Mouse (Mus musculus) ES-E14 (cell line): Measurements from ENCODE around the gene Nup93. TPM values are rescaled to one million over a fixed set of nuclear protein-coding genes. Genes with fewer than 3 reads are reported as not detected.

ENCODE experiments used
- DNase-seq: peaks from one replicate; pipeline ENCODE4 v3.0.0-alpha.2; 2013; ENCODE audit warnings: low read depth, low spot score
- H3K27ac ChIP-seq: 2 replicates; pipeline ENCODE4 v1.5.1; 2012; ENCODE audit warnings: low read depth, mild to moderate bottlenecking, low read length, moderate library complexity, mixed read lengths; ENCODE audit not compliant: poor library complexity, insufficient read depth, severe bottlenecking
- H3K36me3 ChIP-seq: 2 replicates; pipeline ENCODE4 v1.6.1; 2012; ENCODE audit warnings: mild to moderate bottlenecking, low read length, moderate library complexity, mixed read lengths; ENCODE audit not compliant: control insufficient read depth, poor library complexity, insufficient read depth, severe bottlenecking
- H3K4me1 ChIP-seq, 2 experiments: fragments of 150-350 bp in 1 of 2; sonication (generic) in 1 of 2; 2 replicates each; pipeline ENCODE4 v1.6.1; 2012; ENCODE audit warnings: low read length in 2 of 2, mild to moderate bottlenecking in 1 of 2, mixed read lengths in 1 of 2; ENCODE audit not compliant: control insufficient read depth in 2 of 2, insufficient read depth in 2 of 2, poor library complexity in 1 of 2
- H3K4me3 ChIP-seq, 2 experiments: fragments of 150-350 bp in 1 of 2; sonication (generic) in 1 of 2; 2 replicates each; pipeline ENCODE4 v1.5.1; 2012; ENCODE audit warnings: low read length in 2 of 2, low read depth in 1 of 2, mild to moderate bottlenecking in 1 of 2, mixed read lengths in 1 of 2; ENCODE audit not compliant: insufficient read depth in 1 of 2, poor library complexity in 1 of 2, severe bottlenecking in 1 of 2
- H3K9ac ChIP-seq: 2 replicates; pipeline ENCODE4 v1.6.1; 2012; ENCODE audit warnings: low read depth, mild to moderate bottlenecking, low read length, mixed read lengths; ENCODE audit not compliant: poor library complexity, insufficient read depth, severe bottlenecking
- H3K9me3 ChIP-seq: fragments of 150-350 bp; sonication (generic); 2 replicates; pipeline ENCODE4 v1.6.1; 2012; ENCODE audit warnings: low read depth, mild to moderate bottlenecking, low read length; ENCODE audit not compliant: control insufficient read depth, insufficient read depth
- CHD2 ChIP-seq: IDR thresholded peaks from 2 replicates; pipeline ENCODE4 v1.6.1; 2014; ENCODE audit warnings: mild to moderate bottlenecking, low read depth, low read length, inconsistent platforms
- HCFC1 ChIP-seq: IDR thresholded peaks from 2 replicates; pipeline ENCODE4 v1.6.1; 2012; ENCODE audit warnings: low read length, inconsistent platforms, borderline replicate concordance; ENCODE audit not compliant: insufficient read depth
- MAFK ChIP-seq: IDR thresholded peaks from 2 replicates; pipeline ENCODE4 v1.6.1; 2014; ENCODE audit warnings: mild to moderate bottlenecking, low read depth, low read length, inconsistent platforms; ENCODE audit not compliant: insufficient read depth
- ZC3H11A ChIP-seq: IDR thresholded peaks from 2 replicates; pipeline ENCODE4 v1.6.1; 2012; ENCODE audit warnings: low read depth, mild to moderate bottlenecking, inconsistent platforms, low read length, borderline replicate concordance
- ZNF384 ChIP-seq: IDR thresholded peaks from 2 replicates; pipeline ENCODE4 v1.6.1; 2012; ENCODE audit warnings: low read depth, low read length, inconsistent platforms
- in situ Hi-C, 2 experiments: fragments of 600-800 bp; cut with MboI; formaldehyde crosslinking; loops; one replicate each; pipeline ENCODE4 v1.15.1; 2025; ENCODE audit warnings: low sequenced_read_pairs in 2 of 2, inconsistent platforms in 1 of 2; ENCODE audit not compliant: unreplicated experiment in 2 of 2
- total RNA-seq: library from RNA; depleted of rRNA; stranded (reverse); fragments of 300-350 nt; gene quantifications from 2 replicates; pipeline ENCODE4 v1.2.3, GENCODE M21; 2012

The Nup93 gene
- total RNA-seq, 1 experiment = 92.5 TPM

GRCm38 (mm10) chr8:94210225-94210624 lies 4.1 kb upstream of the Nup93 start:
- H3K27ac ChIP-seq = no peak overlapping the region
- H3K9ac ChIP-seq = no peak overlapping the region
- H3K36me3 ChIP-seq = no peaks in the 10 kb centered on the region
- DNase-seq = no peak
- H3K4me3 ChIP-seq = no peak overlapping the region
- TF ChIP-seq HCFC1 (no peak), CHD2 (no peak), ZC3H11A (no peak), ZNF384 (no peak), MAFK (no peak)
- no peaks in the 10 kb centered on the region for H3K9me3 ChIP-seq
- in situ Hi-C loops = loop anchor here (25.0 kb wide), 3 partner anchors 548 to 1173 kb away; partner anchors contain the start of gene Ces1a (in 1 of the 2)
- peaks cover 0 to 2% of the 10 kb centered on the region in 2 experiments; a peak in 2 of 4 replicates for H3K4me1 ChIP-seq

DNA sequence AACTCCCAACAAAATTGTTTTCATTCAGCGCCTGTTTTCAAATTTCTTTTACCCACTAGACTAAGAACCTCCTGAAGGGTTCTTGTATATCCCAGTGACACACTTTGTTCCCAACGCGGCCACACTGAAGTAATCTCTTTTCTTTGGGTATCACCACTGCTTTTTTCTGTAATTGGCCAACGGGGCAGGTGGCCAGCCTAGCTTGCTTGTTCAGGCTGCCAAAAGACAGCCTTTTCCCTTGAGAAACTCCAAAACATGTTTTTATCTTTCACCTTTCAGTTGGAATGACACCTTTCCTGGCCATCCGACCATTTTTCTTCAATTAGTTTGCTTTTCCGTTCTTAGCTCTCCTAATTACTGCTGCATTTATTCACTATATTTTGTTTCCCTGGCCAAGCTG lies 545 bp upstream of the Nup93 start:
- peaks cover 2% of the 10 kb centered on the region; the same call in 1 of the 2 replicates for H3K36me3 ChIP-seq
- H3K4me1 ChIP-seq = peaks cover 3 to 4% of the 10 kb centered on the region in 2 experiments; a peak in 3 of 4 replicates
- H3K4me3 ChIP-seq = 0 out of 4 replicates have a peak overlapping the region, but pooled peaks of 1 of the 2 experiments have one; percentile 9
- no peak for DNase-seq
- no peak overlapping the region for H3K9ac ChIP-seq
- in situ Hi-C loops = loop anchor here (25.0 kb wide), 3 partner anchors 552 to 1177 kb away; partner anchors contain the start of gene Ces1a (in 1 of the 2)
- H3K9me3 ChIP-seq = no peaks in the 10 kb centered on the region
- TF ChIP-seq ZC3H11A (no peak), HCFC1 (no peak), CHD2 (no peak), ZNF384 (no peak), MAFK (no peak)
- no peak overlapping the region for H3K27ac ChIP-seq

- Histone ChIP-seq H3K27ac (no peak overlapping the region), H3K36me3 (peaks cover 5% of the 10 kb centered on the region; the same call in 1 of the 2 replicates), H3K9ac (no peak overlapping the region), H3K9me3 (no peaks in the 10 kb centered on the region), H3K4me3 (no peak overlapping the region), H3K4me1 (peaks cover 0 to 2% of the 10 kb centered on the region in 2 experiments; a peak in 1 of 4 replicates)
- DNase-seq = no peak
- TF ChIP-seq CHD2 (no peak), ZC3H11A (no peak), ZNF384 (no peak), MAFK (no peak), HCFC1 (no peak)
- in situ Hi-C loops = no loop called here
Observed at GRCm38 (mm10) chr8:94227381-94227939, 13.1 kb downstream of the Nup93 start.

DNA sequence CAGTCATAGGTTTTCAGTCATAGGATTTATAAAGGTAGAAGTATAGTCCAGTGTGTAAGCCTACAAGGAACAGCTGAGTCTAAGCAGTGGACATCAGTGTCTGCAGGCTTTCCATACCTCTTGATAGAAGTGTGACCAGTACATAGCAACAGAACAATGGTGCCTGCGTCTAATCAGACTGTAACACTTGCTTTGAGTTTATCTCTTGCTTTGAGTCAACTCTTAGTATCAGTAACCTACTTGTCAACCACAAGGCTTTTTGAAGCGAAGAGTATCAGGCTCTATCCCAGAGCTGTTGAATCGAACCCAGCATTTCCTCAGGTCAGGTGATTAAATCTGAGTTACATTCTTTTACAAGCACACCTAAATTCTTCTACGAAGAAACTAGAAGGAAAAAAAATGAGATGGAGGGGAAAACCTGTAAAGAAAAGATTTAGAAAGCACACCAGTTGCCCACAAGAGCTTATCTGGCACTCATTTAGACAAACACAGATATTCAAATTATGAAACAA lies 25.9 kb downstream of the Nup93 start:
- Histone ChIP-seq H3K4me3 (no peak overlapping the region), H3K9me3 (no peaks in the 10 kb centered on the region), H3K4me1 (no peaks in the 10 kb centered on the region), H3K9ac (no peak overlapping the region), H3K36me3 (peaks cover 3% of the 10 kb centered on the region; the same call in 1 of the 2 replicates), H3K27ac (no peak overlapping the region)
- in situ Hi-C loops = no loop called here
- no peak for TF ChIP-seq MAFK
- TF ChIP-seq ZNF384 = no peak
- no peak for TF ChIP-seq CHD2
- no peak for TF ChIP-seq HCFC1
- no peak for TF ChIP-seq ZC3H11A
- no peak for DNase-seq
